Mouse (Mus musculus): ENCODE measurements around the gene Gm1043.

DNA sequence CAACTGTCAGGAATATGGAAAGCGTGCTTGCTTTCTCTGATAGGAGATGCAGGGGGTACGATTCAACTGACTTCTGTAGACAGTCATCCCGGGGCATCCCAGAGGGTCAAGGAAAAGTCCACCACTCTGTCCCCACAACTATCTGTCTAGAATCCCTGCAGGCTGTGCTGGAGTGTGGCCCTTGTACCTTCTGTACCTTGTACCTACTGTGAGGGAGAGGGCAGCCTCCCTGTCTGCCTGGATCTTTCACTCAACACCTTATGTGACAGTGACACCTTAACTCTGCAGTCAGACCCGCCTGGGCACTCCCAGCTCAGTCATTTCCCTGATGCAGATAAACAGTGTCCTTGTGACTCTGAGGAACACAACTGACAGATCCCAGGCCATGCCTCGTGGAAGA is 65.5 kb downstream of the Gm1043 start:
- TF ChIP-seq CTCF (IDR thresholded peaks at IDR 0.05; ENCODE audit: low read depth, low read length) (no peak), EP300 (IDR thresholded peaks at IDR 0.05; ENCODE audit: insufficient read depth, low read depth, low read length) (no peak), POLR2A (IDR thresholded peaks at IDR 0.05; ENCODE audit: insufficient read depth, low read length) (no peak)
